Mouse (Mus musculus): Measurements from ENCODE around the gene Ttc28. TPM values are rescaled to one million over a fixed set of nuclear protein-coding genes. Genes with fewer than 3 reads are reported as not detected.

Gene Ttc28
- polyA plus RNA-seq, 1 experiment: 6.8 TPM

GRCm38 (mm10) chr5:110976721-110977120, 97.1 kb downstream of the Ttc28 start:
- no peak overlapping the region for H3K27ac ChIP-seq (ENCODE audit: insufficient read depth, low read length)
- H3K27me3 ChIP-seq (ENCODE audit: control insufficient read depth, insufficient read depth, low read length): peaks cover 7% of the 10 kb centered on the region
- H3K4me3 ChIP-seq (ENCODE audit: extremely low read depth, insufficient read depth, insufficient read length): no peak overlapping the region
- H3K4me1 ChIP-seq (ENCODE audit: control insufficient read depth, insufficient read depth, insufficient read length): no peaks in the 10 kb centered on the region
- 87% methylated on average over 7 of the region's 7 CpGs for WGBS
- no peak for TF ChIP-seq POLR2A (IDR thresholded peaks at IDR 0.05; ENCODE audit: low read depth, low read length)
- no peak for TF ChIP-seq CTCF (IDR thresholded peaks at IDR 0.05; ENCODE audit: extremely low read depth, insufficient read depth, insufficient read length, insufficient replicate concordance)
- no peak for DNase-seq (ENCODE audit: low read depth in 1 of 2, low spot score in 2 of 2)
- H3K36me3 ChIP-seq (ENCODE audit: control insufficient read depth, insufficient read depth, low read length): no peaks in the 10 kb centered on the region

DNA sequence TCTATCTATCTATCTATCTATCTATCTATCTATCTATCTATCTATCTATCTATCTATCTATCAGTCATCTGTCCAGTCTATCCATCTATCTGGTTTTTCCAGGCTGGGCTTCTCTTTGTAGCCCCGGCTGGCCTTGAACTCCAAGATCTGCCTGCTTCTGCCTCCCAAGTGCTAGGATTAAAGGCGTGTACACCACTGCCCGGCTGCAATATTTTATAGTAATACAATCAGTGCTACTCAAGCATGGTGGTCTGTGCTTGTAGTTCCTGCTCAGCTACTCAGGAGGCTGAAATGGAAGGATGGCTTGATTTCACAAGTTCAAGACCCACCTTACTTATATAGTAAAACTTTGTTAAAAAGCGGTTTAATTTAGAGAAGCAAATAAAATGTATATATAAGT, 98.2 kb downstream of the Ttc28 start:
- Histone ChIP-seq H3K4me3 (ENCODE audit: extremely low read depth, insufficient read depth, insufficient read length) (no peak overlapping the region), H3K27ac (ENCODE audit: insufficient read depth, low read length) (no peak overlapping the region), H3K4me1 (ENCODE audit: control insufficient read depth, insufficient read depth, insufficient read length) (no peaks in the 10 kb centered on the region), H3K36me3 (ENCODE audit: control insufficient read depth, insufficient read depth, low read length) (no peaks in the 10 kb centered on the region), H3K27me3 (ENCODE audit: control insufficient read depth, insufficient read depth, low read length) (peaks cover 7% of the 10 kb centered on the region)
- no peak for TF ChIP-seq CTCF (IDR thresholded peaks at IDR 0.05; ENCODE audit: extremely low read depth, insufficient read depth, insufficient read length, insufficient replicate concordance)
- no peak for DNase-seq (ENCODE audit: low read depth in 1 of 2, low spot score in 2 of 2)
- WGBS: 92% methylated on average over 4 of the region's 4 CpGs

- peak; percentile 47 to 66 for DNase-seq (ENCODE audit: low read depth in 1 of 2, low spot score in 2 of 2)
- 3% methylated on average over 9 of the region's 9 CpGs for WGBS
- Histone ChIP-seq H3K4me3 (ENCODE audit: extremely low read depth, insufficient read depth, insufficient read length) (peak overlapping the region; percentile 65), H3K4me1 (ENCODE audit: control insufficient read depth, insufficient read depth, insufficient read length) (no peaks in the 10 kb centered on the region), H3K27me3 (ENCODE audit: control insufficient read depth, insufficient read depth, low read length) (peaks cover 7% of the 10 kb centered on the region), H3K27ac (ENCODE audit: insufficient read depth, low read length) (peak overlapping the region; percentile 75; the same call in 1 of the 2 replicates), H3K36me3 (ENCODE audit: control insufficient read depth, insufficient read depth, low read length) (no peaks in the 10 kb centered on the region)
- TF ChIP-seq CTCF (IDR thresholded peaks at IDR 0.05; ENCODE audit: extremely low read depth, insufficient read depth, insufficient read length, insufficient replicate concordance) (no peak), POLR2A (IDR thresholded peaks at IDR 0.05; ENCODE audit: low read depth, low read length) (peak; percentile 59; the same call in 1 of the 2 replicates)
Observed at GRCm38 (mm10) chr5:110978461-110978860, 98.9 kb downstream of the Ttc28 start.

DNA sequence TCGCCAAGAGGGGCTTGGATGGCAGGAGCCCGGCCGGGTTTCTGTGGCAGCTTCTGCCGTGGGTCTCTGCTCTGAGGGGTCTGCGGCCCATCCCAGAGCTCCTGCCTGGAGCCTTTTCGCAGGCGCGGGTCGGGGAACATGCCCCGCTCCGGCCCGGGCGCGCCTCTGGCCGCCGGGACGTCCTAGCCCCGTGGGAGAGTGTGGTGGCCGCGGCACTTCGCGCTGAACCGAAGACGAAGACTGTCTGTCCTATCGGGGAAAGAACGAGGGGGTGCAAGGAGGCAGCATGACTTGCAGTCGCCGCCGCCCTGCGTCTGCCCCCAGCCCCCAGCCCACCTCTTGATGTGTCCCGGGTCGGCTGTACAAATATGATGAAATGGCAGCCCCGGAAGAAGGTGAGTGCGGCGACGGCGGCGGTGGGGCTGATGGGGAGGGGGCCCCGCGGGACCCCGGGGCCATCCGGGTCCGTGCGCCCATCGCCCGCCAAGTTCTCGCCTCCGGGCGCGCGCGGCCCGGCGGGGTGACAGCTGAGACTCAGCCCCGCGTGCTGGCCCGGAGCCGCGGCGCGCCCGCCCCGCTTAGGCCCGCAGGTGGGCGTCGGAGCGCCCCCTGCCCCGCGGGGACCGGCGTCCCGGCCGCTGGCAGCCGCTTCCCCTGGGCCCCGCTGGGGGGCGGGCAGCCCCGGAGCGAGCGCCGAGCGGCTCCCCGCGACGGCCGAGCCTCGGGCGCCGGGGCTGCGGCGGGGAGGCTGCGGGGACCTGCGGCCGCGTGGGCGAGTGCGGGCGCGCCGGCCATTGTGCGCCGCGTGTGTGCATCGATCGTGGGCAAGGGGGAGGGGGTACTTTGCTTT, 99.6 kb downstream of the Ttc28 start:
- Histone ChIP-seq H3K4me3 (ENCODE audit: extremely low read depth, insufficient read depth, insufficient read length) (peak overlapping the region; percentile 65), H3K27me3 (ENCODE audit: control insufficient read depth, insufficient read depth, low read length) (peaks cover 7% of the 10 kb centered on the region), H3K27ac (ENCODE audit: insufficient read depth, low read length) (peak overlapping the region; percentile 75), H3K4me1 (ENCODE audit: control insufficient read depth, insufficient read depth, insufficient read length) (no peaks in the 10 kb centered on the region), H3K36me3 (ENCODE audit: control insufficient read depth, insufficient read depth, low read length) (no peaks in the 10 kb centered on the region)
- TF ChIP-seq POLR2A (IDR thresholded peaks at IDR 0.05; ENCODE audit: low read depth, low read length) (no peak), CTCF (IDR thresholded peaks at IDR 0.05; ENCODE audit: extremely low read depth, insufficient read depth, insufficient read length, insufficient replicate concordance) (no peak)
- DNase-seq (ENCODE audit: low read depth in 1 of 2, low spot score in 2 of 2): peak in 1 of 2 experiments; percentile 49
- WGBS: under 1% methylated on average over 102 of the region's 104 CpGs

DNA sequence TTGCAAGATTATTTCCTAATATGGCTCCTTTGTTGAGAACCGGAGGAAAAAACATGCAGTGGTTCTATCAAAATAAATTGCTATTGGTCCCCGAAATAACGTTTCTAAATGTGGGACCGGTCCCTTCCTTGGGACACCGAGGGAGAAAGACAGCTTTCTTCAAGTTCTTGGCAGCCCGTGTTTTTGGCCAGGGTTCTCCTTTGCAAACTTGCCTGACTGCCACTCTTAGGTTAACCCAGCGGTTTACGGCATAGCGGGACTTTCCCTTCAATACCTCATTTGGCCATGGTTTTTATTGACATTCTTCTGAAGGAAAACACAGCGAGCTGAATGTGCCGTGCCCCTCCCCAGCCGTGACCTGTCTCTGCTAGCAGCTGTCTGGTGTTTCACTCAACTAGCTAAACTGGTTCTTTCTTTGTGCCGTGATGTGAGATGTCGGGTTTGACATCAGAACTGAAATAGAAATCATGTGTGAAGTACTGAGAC, 100.3 kb downstream of the Ttc28 start:
- H3K27me3 ChIP-seq (ENCODE audit: control insufficient read depth, insufficient read depth, low read length): peaks cover 7% of the 10 kb centered on the region
- DNase-seq (ENCODE audit: low read depth in 1 of 2, low spot score in 2 of 2): peak; percentile 31 to 38
- 0% methylated on average over 14 of the region's 14 CpGs for WGBS
- H3K4me3 ChIP-seq (ENCODE audit: extremely low read depth, insufficient read depth, insufficient read length): peak overlapping the region; percentile 65
- H3K4me1 ChIP-seq (ENCODE audit: control insufficient read depth, insufficient read depth, insufficient read length): no peaks in the 10 kb centered on the region
- TF ChIP-seq POLR2A (IDR thresholded peaks at IDR 0.05; ENCODE audit: low read depth, low read length): no peak
- TF ChIP-seq CTCF (IDR thresholded peaks at IDR 0.05; ENCODE audit: extremely low read depth, insufficient read depth, insufficient read length, insufficient replicate concordance): no peak
- H3K36me3 ChIP-seq (ENCODE audit: control insufficient read depth, insufficient read depth, low read length): no peaks in the 10 kb centered on the region
- no peak overlapping the region; the same call in 1 of the 2 replicates for H3K27ac ChIP-seq (ENCODE audit: insufficient read depth, low read length)

DNA sequence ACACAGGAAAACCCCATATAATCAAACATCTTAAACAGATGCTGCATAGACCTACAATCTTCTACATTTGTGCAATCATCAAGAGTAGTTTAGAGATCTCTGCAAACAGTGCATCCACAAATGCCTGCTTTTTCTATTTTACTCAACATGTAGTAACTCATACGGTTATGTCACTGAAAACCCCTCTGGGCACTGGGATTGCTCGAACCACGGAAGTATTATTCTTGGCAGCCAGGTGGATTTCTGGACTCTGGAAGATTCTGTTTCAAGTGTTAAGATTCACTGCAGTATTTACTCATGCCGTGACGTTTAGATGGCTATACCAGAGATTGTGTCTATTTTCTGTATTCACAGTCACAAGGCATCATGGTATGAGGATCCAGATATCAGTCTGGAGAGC, 101.0 kb downstream of the Ttc28 start:
- no peak for DNase-seq (ENCODE audit: low read depth in 1 of 2, low spot score in 2 of 2)
- WGBS: 84% methylated on average over 5 of the region's 5 CpGs
- H3K4me1 ChIP-seq (ENCODE audit: control insufficient read depth, insufficient read depth, insufficient read length): no peaks in the 10 kb centered on the region
- no peak overlapping the region for H3K27ac ChIP-seq (ENCODE audit: insufficient read depth, low read length)
- H3K27me3 ChIP-seq (ENCODE audit: control insufficient read depth, insufficient read depth, low read length): peaks cover 7% of the 10 kb centered on the region
- TF ChIP-seq POLR2A (IDR thresholded peaks at IDR 0.05; ENCODE audit: low read depth, low read length) (no peak), CTCF (IDR thresholded peaks at IDR 0.05; ENCODE audit: extremely low read depth, insufficient read depth, insufficient read length, insufficient replicate concordance) (no peak)
- H3K4me3 ChIP-seq (ENCODE audit: extremely low read depth, insufficient read depth, insufficient read length): no peak overlapping the region
- no peaks in the 10 kb centered on the region for H3K36me3 ChIP-seq (ENCODE audit: control insufficient read depth, insufficient read depth, low read length)

DNA sequence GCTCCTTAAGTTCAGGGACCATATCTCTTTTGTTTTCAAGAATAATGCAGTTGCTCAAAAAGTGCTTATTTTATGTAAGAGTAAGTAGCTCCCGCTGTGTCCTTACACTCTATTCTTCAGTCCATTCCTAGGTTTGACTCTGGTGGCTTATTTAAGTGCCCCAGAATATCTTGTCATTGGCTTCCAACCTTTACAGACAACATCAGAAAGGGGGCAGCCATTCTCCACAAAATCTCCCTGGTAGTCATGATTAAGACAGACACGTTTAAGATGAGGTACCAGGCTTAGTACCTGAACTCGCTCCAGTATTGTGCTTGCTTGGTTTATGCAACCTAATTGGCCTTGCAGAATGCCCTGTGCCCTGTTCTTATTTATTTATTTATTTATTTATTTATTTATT, 102.8 kb downstream of the Ttc28 start:
- WGBS: 75% methylated on average over 3 of the region's 3 CpGs
- DNase-seq (ENCODE audit: low read depth in 1 of 2, low spot score in 2 of 2): no peak
- H3K4me1 ChIP-seq (ENCODE audit: control insufficient read depth, insufficient read depth, insufficient read length): no peaks in the 10 kb centered on the region
- TF ChIP-seq POLR2A (IDR thresholded peaks at IDR 0.05; ENCODE audit: low read depth, low read length) (no peak), CTCF (IDR thresholded peaks at IDR 0.05; ENCODE audit: extremely low read depth, insufficient read depth, insufficient read length, insufficient replicate concordance) (no peak)
- no peaks in the 10 kb centered on the region for H3K36me3 ChIP-seq (ENCODE audit: control insufficient read depth, insufficient read depth, low read length)
- peaks cover 7% of the 10 kb centered on the region for H3K27me3 ChIP-seq (ENCODE audit: control insufficient read depth, insufficient read depth, low read length)
- no peak overlapping the region for H3K4me3 ChIP-seq (ENCODE audit: extremely low read depth, insufficient read depth, insufficient read length)
- H3K27ac ChIP-seq (ENCODE audit: insufficient read depth, low read length): no peak overlapping the region

All from spleen, adult 2 months (tissue).